Mouse (Mus musculus): ENCODE data around the gene Vmn1r122. TPM values are rescaled to one million over a fixed set of nuclear protein-coding genes. Genes with fewer than 3 reads are reported as not detected.
"Not testable (repeated sequence)": the region's sequence is repeated elsewhere in the genome, so short reads cannot be mapped to it uniquely, and the experiment has no call there.

The Vmn1r122 gene
- not detected in 2 replicates for polyA plus RNA-seq (2015; fragmentation: Nextera tagmentation; extraction: Ambion mirVana)

DNA sequence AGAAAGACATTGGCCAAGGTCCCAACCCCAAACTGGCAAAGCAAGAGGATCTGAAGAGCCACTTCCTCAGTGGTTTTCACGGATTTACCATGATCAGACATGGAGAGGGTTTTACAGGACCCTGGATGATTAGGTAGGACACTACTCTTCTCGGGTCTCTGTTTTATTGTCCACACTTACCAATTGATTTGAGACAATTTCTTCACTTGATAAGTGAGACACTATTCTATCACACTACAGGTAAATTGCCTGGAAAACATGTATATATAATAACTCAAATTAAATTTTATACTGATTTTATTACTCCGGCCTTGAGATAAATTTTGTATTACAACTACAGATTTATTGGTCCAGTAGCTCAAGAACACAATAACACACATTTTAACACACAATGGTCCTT lies at the start of gene Vmn1r122:
Gene Vmn1r122 (minus strand): TSS at position 101 of the 400 bp plus-strand sequence.
- not testable (repeated sequence) for ATAC-seq; H3K36me3 ChIP-seq (ENCODE audit: control insufficient read depth, insufficient read depth, low read length); H3K9me3 ChIP-seq (ENCODE audit: control insufficient read depth, low read length); H3K9ac ChIP-seq (ENCODE audit: low read depth, low read length); H3K4me3 ChIP-seq (ENCODE audit: low read length); H3K4me1 ChIP-seq (ENCODE audit: control insufficient read depth, insufficient read depth, low read depth, low read length); H3K27me3 ChIP-seq (replicated peaks; ENCODE audit: control insufficient read depth, insufficient read depth, low read length); H3K27ac ChIP-seq (ENCODE audit: low read depth, low read length); H3K4me2 ChIP-seq (ENCODE audit: low read length)
- 70% methylated on average over 2 of the region's 3 CpGs for WGBS

GRCm38 (mm10) chr7:21161885-21162284 lies 28.0 kb upstream of the Vmn1r122 start, which contains the start of gene Vmn1r123:
Vmn1r123 (plus strand) TSS chr7:21162185.
- H3K27me3 ChIP-seq (replicated peaks; ENCODE audit: control insufficient read depth, insufficient read depth, low read length); H3K9ac ChIP-seq (ENCODE audit: low read depth, low read length); H3K4me1 ChIP-seq (ENCODE audit: control insufficient read depth, insufficient read depth, low read depth, low read length); H3K9me3 ChIP-seq (ENCODE audit: control insufficient read depth, low read length); H3K4me2 ChIP-seq (ENCODE audit: low read length); H3K36me3 ChIP-seq (ENCODE audit: control insufficient read depth, insufficient read depth, low read length); H3K4me3 ChIP-seq (ENCODE audit: low read length); ATAC-seq; H3K27ac ChIP-seq (ENCODE audit: low read depth, low read length): not testable (repeated sequence)
- WGBS: 33% methylated on average over 1 of the region's 3 CpGs

DNA sequence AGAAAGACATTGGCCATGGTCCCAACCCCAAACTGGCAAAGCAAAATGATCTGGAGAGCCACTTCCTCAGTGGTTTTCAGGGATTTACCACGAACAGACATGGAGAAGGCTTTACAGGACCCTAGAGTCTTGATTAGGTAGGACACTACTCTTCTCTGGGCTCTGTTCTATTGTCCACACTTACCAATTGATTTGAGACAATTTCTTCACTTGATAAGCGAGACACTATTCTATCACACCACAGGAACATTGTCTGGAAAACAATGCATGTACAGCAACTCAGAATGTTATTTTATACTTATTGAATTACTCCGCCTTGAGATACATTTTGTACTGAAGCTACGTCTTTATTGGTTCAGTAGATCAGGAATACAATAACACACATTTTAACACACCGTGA lies 35.5 kb downstream of the Vmn1r122 start, which contains the start of gene Vmn1r121:
Gene Vmn1r121 (minus strand): TSS at position 101 of the 400 bp plus-strand sequence.
- H3K27me3 ChIP-seq (replicated peaks; ENCODE audit: control insufficient read depth, insufficient read depth, low read length); H3K4me1 ChIP-seq (ENCODE audit: control insufficient read depth, insufficient read depth, low read depth, low read length); H3K4me2 ChIP-seq (ENCODE audit: low read length); H3K4me3 ChIP-seq (ENCODE audit: low read length); H3K9me3 ChIP-seq (ENCODE audit: control insufficient read depth, low read length); H3K36me3 ChIP-seq (ENCODE audit: control insufficient read depth, insufficient read depth, low read length); H3K9ac ChIP-seq (ENCODE audit: low read depth, low read length); ATAC-seq; H3K27ac ChIP-seq (ENCODE audit: low read depth, low read length): not testable (repeated sequence)
- 77% methylated on average over 4 of the region's 5 CpGs for WGBS

Other genes starting within 250 kb of the Vmn1r122 start
- not detected in 2 replicates for gene Vmn1r118, start 221.8 kb downstream of the Vmn1r122 start, polyA plus RNA-seq (2015; fragmentation: Nextera tagmentation; extraction: Ambion mirVana)
- not detected in 2 replicates for gene Vmn1r119, start 121.7 kb downstream of the Vmn1r122 start, polyA plus RNA-seq (2015; fragmentation: Nextera tagmentation; extraction: Ambion mirVana)
- not detected in 2 replicates for gene Vmn1r120, start 80.3 kb downstream of the Vmn1r122 start, polyA plus RNA-seq (2015; fragmentation: Nextera tagmentation; extraction: Ambion mirVana)
- not detected in 2 replicates for gene Vmn1r121, start 35.6 kb downstream of the Vmn1r122 start, polyA plus RNA-seq (2015; fragmentation: Nextera tagmentation; extraction: Ambion mirVana)
- gene Vmn1r123, start 28.1 kb upstream of the Vmn1r122 start, polyA plus RNA-seq (2015; fragmentation: Nextera tagmentation; extraction: Ambion mirVana): not detected in 2 replicates
- not detected in 2 replicates for gene Gm5157, start 56.3 kb upstream of the Vmn1r122 start, polyA plus RNA-seq (2015; fragmentation: Nextera tagmentation; extraction: Ambion mirVana)
- gene Vmn1r124, start 126.5 kb upstream of the Vmn1r122 start, polyA plus RNA-seq (2015; fragmentation: Nextera tagmentation; extraction: Ambion mirVana): not detected in 2 replicates
- not detected in 2 replicates for gene Vmn1r125, start 138.1 kb upstream of the Vmn1r122 start, polyA plus RNA-seq (2015; fragmentation: Nextera tagmentation; extraction: Ambion mirVana)
- gene Vmn1r126, start 167.3 kb upstream of the Vmn1r122 start, polyA plus RNA-seq (2015; fragmentation: Nextera tagmentation; extraction: Ambion mirVana): not detected in 2 replicates
- not detected in 2 replicates for gene Vmn1r127, start 185.7 kb upstream of the Vmn1r122 start, polyA plus RNA-seq (2015; fragmentation: Nextera tagmentation; extraction: Ambion mirVana)
- not detected in 2 replicates for gene Vmn1r128, start 215.2 kb upstream of the Vmn1r122 start, polyA plus RNA-seq (2015; fragmentation: Nextera tagmentation; extraction: Ambion mirVana)
- gene Vmn1r129, start 227.2 kb upstream of the Vmn1r122 start, polyA plus RNA-seq (2015; fragmentation: Nextera tagmentation; extraction: Ambion mirVana): not detected in 2 replicates

Data from hindbrain, embryonic 16.5 days (tissue).